In genomic region chr5:122811364-122812079, GRCm38 (mm10) we compare ENCODE assay signal across 9 mouse cellular contexts. TPM values are rescaled to one million over a fixed set of nuclear protein-coding genes. Genes with fewer than 3 reads are reported as not detected.
DNase-seq lines count a peak whose midpoint lies in the region; ATAC-seq and TF ChIP-seq lines count a peak whose summit lies in the region.
"Had no signal": no experiment of that assay in that cellular context is flagged by ENCODE, and none has a peak within 500 bp of the region (broad histone marks: within the 10 kb centered on the region; RNA-seq: fewer than 3 reads in every experiment).

No protein-coding gene starts in this region.

- no peak for TF ChIP-seq EP300 in heart, postnatal 0 days (IDR thresholded peaks at IDR 0.05; ENCODE audit: low read depth)

- peaks cover 88% of the 10 kb centered on the region for H3K36me3 ChIP-seq in heart, postnatal 0 days (replicated peaks; ENCODE audit: control insufficient read depth, insufficient read depth, low read length)
- H3K36me3 ChIP-seq in liver, embryonic 11.5 days (ENCODE audit: control insufficient read depth, insufficient read depth, low read length) = peaks cover 64% of the 10 kb centered on the region

- H3K4me2 ChIP-seq in heart, postnatal 0 days (ENCODE audit: low read depth, low read length) = no peak overlapping the region
- H3K4me2 ChIP-seq in liver, embryonic 11.5 days = no peak overlapping the region
- H3K4me2 ChIP-seq: heart, embryonic 13.5 days had no signal

- DNase-seq in left cerebral cortex, adult 18-20 months (ENCODE audit: low spot score in 2 of 2) = peak; percentile 43 to 51
- no peak for DNase-seq in left cerebral cortex, adult 11 months (ENCODE audit: low spot score)
- peak; percentile 43 for DNase-seq in Muller cell, postnatal 12 days (ENCODE audit: inconsistent ontology term)
- DNase-seq in cerebellum, postnatal 10 days = peak; percentile 86 to 87
- DNase-seq in heart, postnatal 0 days (ENCODE audit: low spot score) = peak; percentile 61
- DNase-seq in liver, embryonic 11.5 days (ENCODE audit: low spot score) = peak; percentile 49
- DNase-seq in retina, postnatal 7 days (ENCODE audit: low read depth, low spot score) = peak; percentile 68
- peak; percentile 48 for DNase-seq in yolk sac, embryonic 10.5 days (ENCODE audit: low spot score)

- 94% methylated on average over 9 of the region's 9 CpGs for WGBS in heart, postnatal 0 days
- WGBS in liver, embryonic 11.5 days = 85% methylated on average over 9 of the region's 9 CpGs

- ATAC-seq in heart, postnatal 0 days (ENCODE audit: insufficient read depth, low read depth) = peak; percentile 62; the same call in 1 of the 2 replicates
- ATAC-seq in liver, embryonic 11.5 days (replicated peaks; ENCODE audit: low FRiP score) = 0 out of 2 replicates have a peak, but pooled peaks have one; percentile 49

- H3K27ac ChIP-seq in heart, postnatal 0 days (ENCODE audit: low read depth) = no peak overlapping the region
- H3K27ac ChIP-seq in liver, embryonic 11.5 days (ENCODE audit: low read depth, low read length) = no peak overlapping the region
- H3K27ac ChIP-seq: heart, embryonic 13.5 days had no signal

- no peaks in the 10 kb centered on the region for H3K27me3 ChIP-seq in heart, postnatal 0 days (ENCODE audit: control insufficient read depth, insufficient read depth, low read length)
- no peaks in the 10 kb centered on the region for H3K27me3 ChIP-seq in liver, embryonic 11.5 days (replicated peaks; ENCODE audit: control insufficient read depth, insufficient read depth, low read length)
- H3K27me3 ChIP-seq: heart, embryonic 13.5 days had no signal

- no peaks in the 10 kb centered on the region for H3K4me1 ChIP-seq in heart, postnatal 0 days (ENCODE audit: control insufficient read depth, insufficient read depth)
- H3K4me1 ChIP-seq in liver, embryonic 11.5 days (replicated peaks; ENCODE audit: control insufficient read depth, insufficient read depth, low read length) = no peaks in the 10 kb centered on the region
- H3K4me1 ChIP-seq: heart, embryonic 13.5 days had no signal

- H3K9ac ChIP-seq in heart, postnatal 0 days (replicated peaks; ENCODE audit: low read depth, low read length) = no peak overlapping the region
- no peak overlapping the region for H3K9ac ChIP-seq in liver, embryonic 11.5 days (ENCODE audit: low read depth, low read length)
- H3K9ac ChIP-seq: heart, embryonic 13.5 days had no signal

- H3K4me3 ChIP-seq in heart, postnatal 0 days (ENCODE audit: low read depth, low read length) = no peak overlapping the region
- no peak overlapping the region for H3K4me3 ChIP-seq in liver, embryonic 11.5 days (ENCODE audit: low read depth, low read length)
- H3K4me3 ChIP-seq: heart, embryonic 13.5 days had no signal

- TF ChIP-seq CTCF in heart, postnatal 0 days (IDR thresholded peaks at IDR 0.05; ENCODE audit: low read depth) = peak; percentile 67

- no peaks in the 10 kb centered on the region for H3K9me3 ChIP-seq in heart, postnatal 0 days (replicated peaks; ENCODE audit: control insufficient read depth, low read length)
- no peaks in the 10 kb centered on the region for H3K9me3 ChIP-seq in liver, embryonic 11.5 days (ENCODE audit: control insufficient read depth, low read length)
- H3K9me3 ChIP-seq: heart, embryonic 13.5 days had no signal

RNA-seq across cellular contexts. Expression of gene Anapc5, which starts 9.6 kb away (rescaled TPM):
- total RNA-seq in left cerebral cortex, adult 18-20 months (2021) = 100 to 1,000 TPM; 212 to 231 TPM
- 380 and 418 TPM in 2 replicates for total RNA-seq in heart, postnatal 0 days (2014; rRNA removed; ENCODE audit: low replicate concordance)
- 195 and 213 TPM in 2 replicates for polyA plus RNA-seq in heart, postnatal 0 days (2015; fragmentation: Nextera tagmentation; extraction: Ambion mirVana)
- 392 and 418 TPM in 2 replicates for polyA plus RNA-seq in liver, embryonic 11.5 days (2014; fragmentation: Nextera tagmentation; extraction: Ambion mirVana)

RNA-seq across cellular contexts. Expression of gene Camkk2, which starts 32.3 kb away (rescaled TPM):
- 100 to 1,000 TPM; 192 to 206 TPM for total RNA-seq in left cerebral cortex, adult 18-20 months (2021)
- 9.3 and 24.0 TPM in 2 replicates for total RNA-seq in heart, postnatal 0 days (2014; rRNA removed; ENCODE audit: low replicate concordance)
- 11.7 and 13.0 TPM in 2 replicates for polyA plus RNA-seq in heart, postnatal 0 days (2015; fragmentation: Nextera tagmentation; extraction: Ambion mirVana)
- polyA plus RNA-seq in liver, embryonic 11.5 days (2014; fragmentation: Nextera tagmentation; extraction: Ambion mirVana) = 15.5 and 16.6 TPM in 2 replicates

RNA-seq across cellular contexts. Expression of gene Rnf34, which starts 38.3 kb away (rescaled TPM):
- 10 to 100 TPM; 51.9 to 53.3 TPM for total RNA-seq in left cerebral cortex, adult 18-20 months (2021)
- total RNA-seq in heart, postnatal 0 days (2014; rRNA removed; ENCODE audit: low replicate concordance) = 20.2 and 23.4 TPM in 2 replicates
- 24.9 and 28.4 TPM in 2 replicates for polyA plus RNA-seq in heart, postnatal 0 days (2015; fragmentation: Nextera tagmentation; extraction: Ambion mirVana)
- 24.6 and 26.5 TPM in 2 replicates for polyA plus RNA-seq in liver, embryonic 11.5 days (2014; fragmentation: Nextera tagmentation; extraction: Ambion mirVana)
